Comparison of ENCODE assay signal across 36 mouse cellular contexts in the genomic region with DNA sequence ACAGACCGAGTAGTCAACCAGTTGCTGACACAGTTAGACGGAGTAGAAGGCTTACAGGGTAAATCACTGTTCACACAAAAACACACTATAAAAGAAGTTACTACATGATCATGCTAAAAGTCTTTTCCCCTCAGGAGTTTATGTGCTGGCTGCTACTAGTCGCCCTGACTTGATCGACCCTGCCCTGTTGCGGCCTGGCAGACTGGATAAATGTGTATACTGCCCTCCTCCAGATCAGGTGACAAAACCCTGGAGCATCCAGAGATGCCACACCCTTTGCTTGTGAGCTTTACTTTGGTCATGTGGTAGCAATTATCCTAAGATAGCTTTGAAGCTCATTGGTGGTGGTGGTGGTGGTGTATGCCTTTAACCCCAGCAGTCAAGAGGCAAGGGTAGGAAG. TPM values are rescaled to one million over a fixed set of nuclear protein-coding genes. Genes with fewer than 3 reads are reported as not detected.
"Had no signal": no experiment of that assay in that cellular context is flagged by ENCODE, and none has a peak within 500 bp of the region (broad histone marks: within the 10 kb centered on the region; RNA-seq: fewer than 3 reads in every experiment).

No protein-coding gene starts in this region.

- H3K4me3 ChIP-seq: gastrocnemius, adult 2 months; heart, embryonic 10.5 days; heart, embryonic 12.5 days; hindbrain, embryonic 13.5 days; hindbrain, embryonic 15.5 days; layer of hippocampus, adult 2 months; left cerebral cortex, adult 2 months; limb, embryonic 10.5 days; limb, embryonic 12.5 days; liver, embryonic 13.5 days had no signal

- ATAC-seq: hindbrain, postnatal 0 days had no signal

- H3K27ac ChIP-seq: gastrocnemius, adult 2 months; heart, embryonic 10.5 days; hindbrain, embryonic 13.5 days; hindbrain, embryonic 15.5 days; hindbrain, postnatal 0 days; layer of hippocampus, adult 2 months; left cerebral cortex, adult 2 months; limb, embryonic 10.5 days; limb, embryonic 12.5 days; liver, embryonic 13.5 days had no signal

- H3K9ac ChIP-seq: heart, embryonic 12.5 days; hindbrain, embryonic 13.5 days; hindbrain, embryonic 15.5 days; limb, embryonic 12.5 days; liver, embryonic 13.5 days had no signal

- H3K4me1 ChIP-seq: hindbrain, embryonic 13.5 days; hindbrain, embryonic 15.5 days had no signal

- H3K9me3 ChIP-seq: heart, embryonic 10.5 days; heart, embryonic 12.5 days; hindbrain, embryonic 13.5 days; hindbrain, embryonic 15.5 days; limb, embryonic 10.5 days; limb, embryonic 12.5 days; liver, embryonic 13.5 days had no signal

- H3K4me2 ChIP-seq: heart, embryonic 12.5 days; hindbrain, embryonic 13.5 days; hindbrain, embryonic 15.5 days; limb, embryonic 12.5 days; liver, embryonic 11.5 days; liver, embryonic 13.5 days had no signal

- DNase-seq: gastrocnemius, adult 2 months; gastrocnemius, postnatal 10 days; gastrocnemius, postnatal 25 days; heart, adult 18-20 months; heart, postnatal 10 days; kidney, adult 18-20 months; kidney, adult 8-10 months; kidney, postnatal 10 days; kidney, postnatal 25 days; kidney, postnatal 4 days; liver; liver, embryonic 13.5 days had no signal

- H3K27me3 ChIP-seq: heart, embryonic 12.5 days; hindbrain, embryonic 13.5 days; hindbrain, embryonic 15.5 days; limb, embryonic 12.5 days; liver, embryonic 13.5 days had no signal

RNA-seq across cellular contexts. Expression of gene Tmbim7, which starts 20.9 kb away (rescaled TPM):
- total RNA-seq: gastrocnemius, adult 2 months; gastrocnemius, postnatal 10 days; gastrocnemius, postnatal 25 days; gastrocnemius, postnatal 4 days; heart, adult 18-20 months; heart, adult 8-10 months; heart, postnatal 10 days; heart, postnatal 25 days; hematopoietic stem cell, adult 5-6 weeks; hindbrain, postnatal 0 days; layer of hippocampus, adult 2 months; layer of hippocampus, postnatal 10 days; layer of hippocampus, postnatal 25 days; left cerebral cortex, adult 2 months; left cerebral cortex, postnatal 14 days; left cerebral cortex, postnatal 36 days had no signal
- polyA plus RNA-seq: heart, embryonic 10.5 days; heart, embryonic 12.5 days; heart, embryonic 14.5 days; heart, embryonic 16.5 days; hindbrain, embryonic 11.5 days; hindbrain, embryonic 13.5 days; hindbrain, embryonic 15.5 days; hindbrain, postnatal 0 days; intestine, embryonic 14.5 days; kidney, embryonic 14.5 days; kidney, embryonic 16.5 days; limb, embryonic 10.5 days; limb, embryonic 12.5 days; liver, embryonic 11.5 days; liver, embryonic 13.5 days had no signal
